Mouse (Mus musculus) R1 (cell line): ENCODE results near the gene Irgc1.
"Not testable (repeated sequence)": the region's sequence is repeated elsewhere in the genome, so short reads cannot be mapped to it uniquely, and the experiment has no call there.

ENCODE experiments used
- DNase-seq: peaks from one replicate; pipeline ENCODE4 v3.0.0-alpha.2; 2018; ENCODE audit warnings: low read depth, low spot score

Gene Irgc1

DNA sequence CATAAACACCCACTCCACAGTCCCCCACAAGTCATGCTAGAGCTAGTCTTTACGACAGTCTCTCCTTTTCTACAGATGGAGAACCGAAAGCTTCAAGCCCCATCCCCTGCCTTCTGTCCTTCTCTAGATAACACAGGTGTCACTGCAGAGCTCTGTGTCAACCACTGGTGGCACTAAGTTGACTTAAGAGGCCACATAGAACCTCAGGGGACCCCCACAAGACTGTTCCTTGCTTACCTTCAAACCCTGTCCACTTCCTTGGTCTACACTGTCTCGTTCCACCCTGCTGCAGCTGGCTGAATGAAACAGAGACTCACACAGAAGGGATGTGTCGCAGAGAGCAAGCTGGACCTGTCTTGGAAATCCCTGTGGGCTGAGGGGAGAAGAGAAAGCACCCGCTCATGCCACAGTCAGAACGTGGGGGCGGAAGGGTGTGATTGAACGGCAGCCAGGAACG is at the start of gene Irgc1:
Irgc1 (minus strand) TSS at position 443 of the 457 bp plus-strand sequence.
- DNase-seq = no peak

DNA sequence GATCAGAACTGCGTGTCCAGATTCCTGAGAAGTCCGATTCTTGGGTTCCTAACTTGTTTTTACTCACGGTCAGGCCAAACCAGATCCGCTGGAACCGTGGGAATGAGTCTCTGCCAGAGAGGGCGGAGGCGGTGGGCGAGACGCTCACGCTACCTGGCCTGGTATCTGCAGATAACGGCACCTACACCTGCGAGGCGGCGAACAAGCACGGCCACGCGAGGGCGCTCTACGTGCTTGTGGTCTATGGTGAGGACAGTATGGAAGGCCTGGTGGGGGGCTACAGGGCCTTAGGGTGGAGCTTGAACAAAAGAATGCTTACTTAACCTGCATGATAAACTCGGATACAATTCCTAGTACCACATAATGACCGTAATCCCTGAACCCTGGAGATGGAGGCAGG is 49.4 kb upstream of the Irgc1 start:
- peak; percentile 67 for DNase-seq

DNA sequence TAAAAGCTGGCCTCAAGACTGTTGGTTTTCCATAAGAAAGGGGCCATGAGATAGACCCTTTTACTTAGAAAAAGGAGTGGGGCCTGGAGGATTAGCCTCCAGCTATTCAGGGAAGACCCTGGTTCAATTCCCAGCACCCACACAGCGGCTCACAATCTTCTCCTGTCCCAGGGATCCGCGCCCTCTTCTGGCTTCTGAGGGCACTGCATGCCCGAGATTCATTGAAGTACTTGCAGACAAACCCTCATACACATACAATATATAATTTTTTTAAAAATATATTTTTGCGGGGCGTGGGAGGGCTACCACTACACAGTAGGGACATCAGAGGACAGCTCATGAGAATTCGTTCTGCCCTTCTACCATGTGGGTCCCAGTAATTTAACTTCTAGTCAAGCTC is 48.8 kb upstream of the Irgc1 start:
- peak; percentile 86 for DNase-seq

DNA sequence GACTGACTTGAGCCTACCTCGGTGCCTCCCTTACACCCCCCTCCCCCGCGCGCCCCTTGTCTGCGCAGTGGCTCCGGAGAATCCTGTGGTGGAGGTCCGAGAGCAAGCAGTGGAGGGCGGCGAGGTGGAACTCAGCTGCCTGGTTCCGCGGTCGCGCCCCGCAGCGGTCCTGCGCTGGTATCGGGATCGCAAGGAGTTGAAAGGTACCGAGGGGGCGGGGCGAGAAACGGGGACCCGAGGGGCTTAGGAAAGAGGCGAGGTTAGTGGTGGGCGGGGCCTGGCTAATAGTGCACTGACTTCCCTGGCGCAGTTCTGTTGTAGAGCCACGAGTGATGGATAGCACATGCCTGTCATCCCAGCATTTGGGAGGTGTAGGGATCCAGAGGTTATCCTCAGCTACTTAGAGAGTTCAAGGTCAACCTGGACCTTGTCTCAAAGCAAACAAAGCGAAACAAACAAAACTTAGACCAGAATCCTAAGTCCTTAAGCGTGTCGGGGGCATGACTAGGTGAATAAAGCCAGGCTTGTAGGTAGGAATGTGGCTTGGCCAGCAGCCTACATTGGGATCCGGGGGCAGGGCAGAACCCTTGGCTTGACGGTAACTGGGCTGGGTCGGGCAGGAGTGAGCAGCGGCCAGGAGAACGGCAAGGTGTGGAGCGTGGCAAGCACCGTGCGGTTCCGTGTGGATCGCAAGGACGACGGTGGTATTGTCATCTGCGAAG is 47.9 kb upstream of the Irgc1 start:
- DNase-seq = peak; percentile 91

DNA sequence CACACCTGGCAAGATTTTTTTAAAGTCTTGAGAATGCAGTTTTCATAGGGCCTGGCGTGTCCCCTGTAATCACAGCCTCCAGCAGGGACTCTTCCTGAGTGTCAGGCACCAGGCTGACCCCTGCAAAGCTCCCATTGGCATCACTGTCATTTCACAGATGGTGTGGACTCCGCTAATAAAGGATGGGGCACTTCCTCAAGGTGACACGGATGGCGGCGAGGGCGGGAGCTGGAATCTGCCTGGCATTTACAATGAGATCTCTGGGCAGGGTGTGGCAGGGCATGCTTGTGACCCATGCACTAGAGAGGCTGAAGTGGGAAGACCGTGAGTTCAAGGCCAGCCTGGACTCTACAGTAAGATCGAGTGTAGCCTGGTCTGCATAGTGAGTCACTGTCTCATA is 36.2 kb upstream of the Irgc1 start:
- no peak for DNase-seq

DNA sequence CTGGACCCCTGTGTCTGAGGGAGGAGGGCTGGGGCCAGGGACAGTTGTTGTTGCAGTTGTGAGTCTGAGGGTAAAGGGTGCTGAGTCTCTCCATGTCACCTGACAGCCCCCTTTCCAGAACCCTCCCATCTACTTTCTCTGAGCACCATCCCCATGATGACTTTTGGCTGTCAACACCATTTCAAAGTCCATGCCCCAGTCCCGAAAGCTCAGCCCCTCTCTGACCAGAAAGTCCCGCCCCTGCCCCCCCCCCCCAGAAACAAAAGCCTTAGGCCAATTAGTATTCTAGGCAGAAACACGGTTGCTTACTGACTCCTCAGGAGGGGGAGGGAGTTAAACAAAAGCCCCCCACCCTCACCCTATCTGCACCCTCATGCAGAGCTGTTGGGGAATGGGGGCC is 35.3 kb upstream of the Irgc1 start:
- no peak for DNase-seq

DNA sequence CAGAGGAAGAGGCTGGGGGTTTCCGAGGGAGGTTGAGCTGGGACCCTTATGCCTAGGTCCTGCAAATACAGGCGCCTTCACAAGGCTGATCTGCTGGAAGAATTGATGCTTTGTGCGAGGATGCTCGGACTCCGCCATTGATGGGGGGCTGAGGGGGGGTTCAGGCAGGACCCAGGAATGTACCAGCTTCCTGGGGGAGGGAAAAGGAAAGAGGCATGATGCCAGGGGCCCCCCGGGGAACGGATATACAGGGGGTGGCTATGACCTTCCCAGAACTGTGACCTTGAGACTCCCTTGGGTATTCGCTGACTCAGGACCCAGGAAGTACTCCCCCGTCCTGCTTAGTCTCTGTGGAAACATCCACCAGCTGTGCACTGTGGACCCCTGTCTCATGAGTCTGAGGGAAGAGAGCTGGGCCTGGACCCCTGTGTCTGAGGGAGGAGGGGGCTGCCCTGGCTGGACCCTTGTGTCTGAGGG is 34.6 kb upstream of the Irgc1 start:
- no peak for DNase-seq

DNA sequence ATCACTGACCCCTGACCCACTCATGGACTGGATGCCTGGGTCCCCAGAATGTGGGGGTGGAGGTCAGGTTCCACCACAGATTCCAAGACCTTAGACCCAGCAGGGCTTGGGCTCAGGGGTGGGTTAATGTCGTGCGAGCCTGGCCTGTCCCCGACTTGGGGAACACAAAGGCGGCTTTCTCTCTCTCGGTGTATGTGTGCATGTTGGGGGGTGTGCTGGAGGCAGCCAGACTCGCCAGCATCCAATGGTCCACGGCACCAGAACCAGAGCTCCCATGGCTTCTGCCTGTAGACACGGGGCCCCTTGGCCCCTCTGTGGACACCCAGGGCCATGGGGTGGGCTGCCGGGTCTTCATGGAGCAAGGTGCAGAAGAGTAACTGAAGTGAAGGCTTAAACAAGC is 33.4 kb upstream of the Irgc1 start:
- no peak for DNase-seq

DNA sequence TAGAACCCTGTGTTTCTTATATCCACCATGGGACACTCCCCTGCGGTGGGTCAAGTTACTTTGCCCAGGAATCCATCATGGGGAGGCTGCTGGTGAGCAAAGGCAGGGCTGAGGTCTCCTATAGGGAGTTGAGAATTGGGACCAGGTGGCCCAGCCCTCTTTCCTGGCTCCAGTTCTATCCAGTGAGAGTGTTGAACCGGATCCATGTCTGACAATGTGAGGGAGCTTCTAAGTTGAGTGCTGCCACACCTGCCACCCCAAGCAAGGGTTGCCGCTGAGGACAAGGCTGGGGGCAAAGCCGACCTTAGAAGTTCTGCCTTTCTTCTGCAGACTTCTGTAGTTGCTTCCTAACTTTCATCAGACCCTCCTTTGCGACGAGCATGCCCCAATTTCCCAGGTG is 31.2 kb upstream of the Irgc1 start:
- DNase-seq = not testable (repeated sequence)

DNA sequence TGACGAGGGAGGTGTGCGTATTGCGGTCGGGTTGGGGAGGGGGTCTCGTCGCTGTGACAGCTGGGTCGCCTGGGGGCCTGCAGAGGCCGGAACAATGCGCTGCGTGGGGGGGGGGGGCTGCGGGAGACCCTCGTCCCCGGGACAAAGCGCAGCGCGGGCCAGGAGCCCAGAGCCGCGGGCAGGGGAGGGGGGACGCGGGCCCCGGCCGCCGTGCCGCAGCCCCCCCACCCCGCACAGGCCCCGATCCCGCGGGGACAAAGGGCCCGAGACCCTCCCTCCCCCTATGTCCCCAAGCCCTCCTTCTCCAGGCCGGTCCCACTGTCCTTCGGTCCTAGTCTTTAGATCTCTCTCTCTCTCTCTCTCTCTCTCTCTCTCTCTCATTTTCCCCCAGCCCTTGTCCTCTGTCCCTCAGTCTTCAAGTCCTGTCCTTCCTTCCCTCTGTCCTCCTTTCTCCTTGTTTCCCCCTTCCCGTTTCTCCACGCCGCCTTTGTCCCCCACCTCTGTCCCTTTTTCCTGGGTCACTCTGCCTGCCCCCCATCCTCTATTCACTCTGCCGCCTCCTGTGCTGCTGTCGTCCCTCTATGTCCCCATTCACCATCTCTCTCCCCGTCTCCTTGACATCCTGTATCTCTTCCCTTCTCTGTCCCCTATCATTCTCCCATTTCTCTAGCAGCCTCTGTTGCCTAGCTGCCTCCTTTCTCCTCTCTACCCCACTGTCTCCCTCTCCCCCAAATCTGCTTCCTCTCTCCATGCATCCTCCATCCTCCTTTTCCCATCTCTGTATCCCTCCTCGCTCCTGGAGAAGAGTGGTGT is 30.3 kb upstream of the Irgc1 start:
- no peak for DNase-seq

DNA sequence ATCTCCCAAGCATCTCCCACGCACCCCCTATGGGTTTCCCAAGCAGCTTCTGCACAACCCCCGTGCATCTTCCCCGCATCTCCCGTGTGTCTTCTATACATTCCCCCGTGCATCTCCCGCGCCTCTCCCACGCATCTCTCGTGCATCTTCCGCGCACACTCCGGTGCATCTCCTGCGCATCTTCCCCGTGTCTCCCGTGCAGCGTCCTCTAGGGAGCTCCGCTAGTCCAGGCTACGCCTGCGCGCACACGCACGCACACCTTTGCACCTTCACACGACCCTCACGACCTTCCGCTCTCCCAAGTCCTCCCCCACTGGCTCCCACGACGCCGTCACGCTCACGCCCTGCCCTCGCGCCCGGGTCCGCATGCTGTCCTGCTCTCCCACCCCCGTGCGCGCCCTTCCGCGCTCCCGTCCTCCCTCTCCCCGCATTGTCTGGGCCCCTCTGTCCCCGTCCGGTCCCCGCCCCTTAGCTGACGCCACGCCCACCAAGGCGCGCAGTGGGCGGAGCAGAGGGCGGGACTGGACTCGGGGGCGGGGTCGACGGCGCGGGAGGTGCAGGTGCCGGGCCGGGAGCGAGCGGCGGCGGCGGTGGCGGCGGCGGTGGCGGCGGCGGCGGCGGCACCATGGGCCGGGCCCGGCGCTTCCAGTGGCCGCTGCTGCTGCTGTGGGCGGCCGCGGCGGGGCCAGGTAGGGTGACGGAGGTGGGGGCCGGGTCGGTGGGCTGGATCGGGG is 29.5 kb upstream of the Irgc1 start, which contains the start of gene Cadm4:
Cadm4 (plus strand) TSS at position 550 of the 734 bp plus-strand sequence.
- peak; percentile 81 for DNase-seq

DNA sequence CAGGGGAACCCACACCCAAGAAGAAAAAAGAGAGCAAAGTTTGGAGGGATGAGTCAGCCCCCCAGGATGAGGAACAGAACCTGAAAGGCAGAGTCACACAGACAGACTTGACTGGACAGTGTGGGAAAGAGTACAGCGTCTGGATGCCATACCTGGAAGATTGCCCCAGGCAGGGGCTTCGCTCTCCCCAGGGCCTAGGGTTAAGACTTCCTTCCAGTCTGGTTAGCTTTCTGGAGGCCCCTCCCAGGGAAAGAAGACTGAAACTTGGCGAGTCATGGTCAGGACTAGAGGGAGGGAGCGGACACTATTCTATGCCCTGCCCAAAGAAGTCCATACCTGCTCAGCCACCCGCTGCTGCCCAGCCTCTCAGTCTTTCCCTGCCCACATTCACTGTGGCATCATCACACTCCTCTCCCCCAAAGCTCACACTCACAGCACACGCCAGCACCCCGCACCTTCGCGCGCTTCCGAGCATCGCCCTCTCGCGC is 28.9 kb upstream of the Irgc1 start:
- no peak for DNase-seq

DNA sequence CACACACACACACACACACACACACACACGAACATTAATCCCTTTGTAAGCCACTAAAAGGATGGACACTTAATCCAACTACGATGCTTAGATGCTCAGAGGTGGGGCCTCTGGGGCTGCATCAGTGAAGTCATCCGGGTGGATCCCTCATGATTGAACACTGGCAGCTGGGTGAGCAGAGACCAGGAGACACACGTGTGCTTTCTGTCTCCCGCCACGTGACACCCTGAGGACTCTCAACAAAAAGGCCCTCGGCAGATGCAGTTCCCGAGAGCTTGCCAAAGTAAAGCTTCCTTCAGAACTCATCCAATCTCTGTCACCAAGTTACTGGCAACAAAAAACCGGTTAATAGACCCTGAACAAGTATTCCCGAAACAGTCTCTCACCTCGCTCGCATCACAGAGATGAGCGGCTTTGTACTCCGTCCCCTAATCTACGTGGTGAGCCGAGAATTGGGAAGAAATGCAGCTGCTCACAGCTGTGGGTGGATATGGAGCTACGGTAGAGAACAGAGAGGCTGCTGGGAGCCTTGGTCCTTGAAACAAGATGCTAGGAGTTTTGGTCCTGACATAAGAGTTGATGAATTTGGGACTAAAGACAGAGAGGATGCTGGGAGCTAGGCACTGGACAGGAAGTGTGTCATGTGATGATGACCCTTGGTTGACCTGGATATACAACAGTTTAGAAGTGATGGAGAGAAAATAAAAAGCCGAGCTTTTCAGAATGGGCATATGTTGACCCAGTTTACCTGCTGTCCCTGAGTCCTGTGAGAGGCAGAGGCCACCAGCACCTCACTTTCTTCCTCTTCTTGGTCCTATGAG is 28.2 kb upstream of the Irgc1 start:
- DNase-seq = no peak

DNA sequence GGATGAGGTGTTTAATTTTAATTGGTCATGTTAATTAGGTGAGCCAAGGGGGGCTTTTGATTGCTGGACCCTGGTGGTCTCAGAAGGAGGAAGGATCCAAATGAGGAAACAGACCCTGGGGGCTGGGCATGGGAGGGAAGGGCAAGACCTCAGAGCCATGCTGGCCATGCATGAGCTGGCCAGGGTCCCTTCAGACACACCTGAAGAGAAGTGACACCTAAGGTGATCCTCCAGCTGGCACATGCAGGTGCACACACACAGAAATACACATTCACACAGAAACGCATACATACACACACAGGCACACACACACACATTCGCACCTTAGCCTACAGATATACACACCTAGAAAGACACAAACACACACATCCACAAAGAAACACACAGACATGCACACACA is 27.6 kb upstream of the Irgc1 start:
- no peak for DNase-seq

DNA sequence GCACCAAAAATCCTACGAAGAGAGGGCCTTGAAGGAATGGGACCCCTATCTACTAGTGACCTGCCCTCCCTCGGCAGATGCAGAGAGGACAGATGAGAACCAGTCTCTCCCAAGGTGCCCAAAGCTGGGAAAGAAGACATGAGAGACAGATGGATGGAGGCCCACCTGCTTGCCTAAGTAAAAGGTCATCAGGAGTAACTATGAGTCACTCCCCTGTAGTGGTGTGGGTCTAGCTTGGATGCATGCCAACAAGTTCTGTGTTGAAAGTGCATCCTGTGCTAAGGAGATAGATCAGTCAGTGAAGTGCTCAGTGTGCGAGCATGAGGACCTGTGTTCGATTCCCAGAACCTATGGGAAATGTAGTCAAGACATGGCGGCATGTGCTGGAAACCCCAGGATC is 26.8 kb upstream of the Irgc1 start:
- no peak for DNase-seq

DNA sequence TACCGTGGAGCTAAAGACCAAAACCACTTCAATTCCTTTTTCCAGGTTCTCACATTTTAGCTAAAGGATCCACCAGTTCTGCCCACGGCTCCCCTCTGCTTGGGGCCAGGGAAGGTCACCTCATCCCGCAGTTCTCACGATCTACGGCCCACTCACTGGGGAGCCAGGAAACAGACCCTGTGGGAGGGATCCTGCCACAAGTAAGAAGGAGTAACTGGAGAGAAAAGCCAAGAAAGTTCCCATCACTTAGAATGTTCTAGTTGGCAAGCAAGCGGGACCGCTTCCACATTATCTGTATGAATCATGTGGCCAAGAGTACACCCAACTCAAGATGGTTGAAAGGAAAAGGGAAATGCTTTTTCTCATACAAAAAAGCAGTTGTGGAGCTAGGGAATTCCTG is 24.8 kb upstream of the Irgc1 start:
- no peak for DNase-seq

DNA sequence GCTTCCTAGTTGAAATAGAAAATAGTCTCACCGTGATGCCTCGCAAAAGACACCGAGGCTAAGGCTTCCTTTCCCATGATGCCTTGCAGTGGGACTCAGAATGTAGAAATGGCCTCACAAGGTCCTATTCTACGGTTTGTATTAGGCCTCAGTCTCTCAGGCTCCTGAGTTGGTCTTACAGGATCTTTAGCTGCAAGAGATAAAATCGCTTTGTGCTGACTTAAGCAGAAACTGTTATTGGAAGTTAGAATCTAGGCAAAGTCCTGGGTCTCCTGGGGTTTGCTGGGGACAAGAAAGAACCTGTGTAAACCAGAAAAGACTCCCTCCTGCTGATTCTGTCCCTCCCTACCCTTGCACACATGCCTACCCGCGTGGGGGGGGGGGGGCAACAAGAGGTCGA is 24.2 kb upstream of the Irgc1 start:
- DNase-seq = no peak

DNA sequence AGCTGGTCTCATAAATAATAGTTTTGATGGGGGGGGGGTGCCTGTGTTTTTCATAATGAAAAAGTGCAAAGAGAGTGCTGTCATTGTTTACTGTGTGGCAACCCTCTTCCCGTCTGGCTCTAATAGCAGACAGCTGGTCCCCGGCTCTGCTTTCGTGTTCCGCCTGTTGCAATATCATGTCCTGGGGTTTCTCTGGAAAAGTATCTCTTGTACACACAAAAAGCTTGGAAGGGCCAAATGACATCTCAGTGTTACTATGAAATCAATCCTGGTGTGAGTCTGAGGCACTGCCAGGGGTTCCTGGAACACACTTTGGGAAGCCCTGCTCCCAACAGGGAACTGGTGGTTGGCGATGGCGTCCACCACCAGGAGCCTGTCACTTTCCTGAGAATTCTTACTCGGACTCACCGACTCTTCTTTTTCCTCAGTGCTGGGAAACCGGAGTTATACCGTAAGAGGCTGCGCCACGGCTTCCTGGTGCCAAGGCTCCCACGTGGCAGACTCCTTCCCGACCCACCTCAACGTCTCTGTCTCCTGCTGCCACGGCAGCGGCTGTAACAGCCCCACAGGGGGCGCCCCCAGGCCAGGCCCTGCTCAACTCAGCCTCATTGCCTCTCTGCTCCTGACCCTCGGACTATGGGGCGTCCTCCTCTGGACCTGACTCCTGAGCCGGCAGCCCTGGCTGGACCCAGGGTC is 22.9 kb upstream of the Irgc1 start:
- no peak for DNase-seq

DNA sequence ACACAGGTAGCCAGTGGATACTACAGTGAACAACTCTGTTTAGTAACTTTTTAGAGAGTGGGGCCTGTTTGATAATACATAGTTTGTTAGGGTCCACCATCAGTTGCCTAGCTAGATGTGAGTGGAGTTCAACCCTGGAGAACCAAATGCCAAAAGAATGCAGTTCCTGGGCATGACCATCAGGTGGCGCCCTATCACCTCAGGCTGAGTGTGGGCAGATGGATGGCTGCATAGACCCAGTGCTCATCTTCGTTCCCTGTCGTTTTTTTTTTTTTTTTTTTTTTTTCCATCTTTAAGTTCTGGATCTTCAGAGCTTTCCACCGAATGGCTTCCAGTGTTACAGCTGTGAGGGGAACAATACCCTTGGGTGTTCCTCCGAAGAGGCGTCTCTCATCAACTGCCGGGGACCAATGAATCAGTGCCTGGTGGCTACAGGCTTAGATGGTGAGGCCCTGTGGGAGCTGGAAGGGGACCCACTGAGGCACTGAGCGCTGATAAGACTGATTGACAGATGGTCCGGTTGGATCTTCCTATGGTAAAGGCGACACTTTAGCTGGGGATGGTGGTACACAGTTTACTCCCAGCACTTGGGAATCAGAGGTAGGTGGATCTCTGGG is 21.9 kb upstream of the Irgc1 start:
- peak; percentile 76 for DNase-seq

DNA sequence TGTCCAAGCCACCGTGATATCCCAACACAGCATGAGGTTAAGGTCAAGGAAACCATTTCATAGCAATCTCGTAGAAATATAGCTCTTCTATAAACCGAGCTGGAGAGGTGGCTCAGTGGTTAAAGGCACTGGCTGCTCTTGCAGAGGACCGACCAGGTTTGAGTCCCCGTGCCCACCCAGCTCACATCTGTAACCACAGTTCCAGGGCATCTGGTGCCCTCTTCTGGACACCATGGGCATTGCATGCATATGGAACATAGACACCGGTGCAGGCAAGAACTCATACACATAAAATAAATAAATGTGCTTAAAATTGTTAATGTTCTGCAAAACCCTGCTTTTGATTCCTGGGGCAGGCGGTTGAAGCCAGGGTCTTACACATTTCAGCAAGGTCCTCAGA is 20.8 kb upstream of the Irgc1 start:
- DNase-seq = peak; percentile 77
